Mouse (Mus musculus) forebrain, embryonic 15.5 days (tissue): ENCODE results near the gene Cartpt. TPM values are rescaled to one million over a fixed set of nuclear protein-coding genes. Genes with fewer than 3 reads are reported as not detected.
"Not testable (repeated sequence)": the region's sequence is repeated elsewhere in the genome, so short reads cannot be mapped to it uniquely, and the experiment has no call there.

ENCODE experiments used
- ATAC-seq: fragments of 200-750 bp; cut with Nextera tagmentation; replicated peaks from 2 replicates; pipeline ENCODE4 v1.8.0; 2017; ENCODE audit warnings: mild to moderate bottlenecking, moderate TSS enrichment, moderate library complexity
- H3K27ac ChIP-seq: fragments of 300-500 bp; sonication (generic); replicated peaks from 2 replicates; pipeline ENCODE4 v1.5.1; 2015; ENCODE audit warnings: mild to moderate bottlenecking, inconsistent platforms
- H3K27me3 ChIP-seq: fragments of 300-500 bp; sonication (generic); 2 replicates; pipeline ENCODE4 v1.6.1; 2015; ENCODE audit warnings: inconsistent platforms
- H3K36me3 ChIP-seq: fragments of 300-500 bp; sonication (generic); 2 replicates; pipeline ENCODE4 v1.6.1; 2015; ENCODE audit warnings: mild to moderate bottlenecking, inconsistent platforms
- H3K4me1 ChIP-seq: fragments of 300-500 bp; sonication (generic); 2 replicates; pipeline ENCODE4 v1.6.1; 2015; ENCODE audit warnings: inconsistent platforms
- H3K4me2 ChIP-seq: fragments of 300-500 bp; sonication (generic); replicated peaks from 2 replicates; pipeline ENCODE4 v1.6.1; 2015; ENCODE audit warnings: mild to moderate bottlenecking, inconsistent platforms
- H3K4me3 ChIP-seq: fragments of 300-500 bp; sonication (generic); 2 replicates; pipeline ENCODE4 v1.5.1; 2015; ENCODE audit warnings: mild to moderate bottlenecking, inconsistent platforms
- H3K9ac ChIP-seq: fragments of 300-500 bp; sonication (generic); replicated peaks from 2 replicates; pipeline ENCODE4 v1.6.1; 2015; ENCODE audit warnings: mild to moderate bottlenecking, inconsistent platforms
- H3K9me3 ChIP-seq: fragments of 300-500 bp; sonication (generic); 2 replicates; pipeline ENCODE4 v1.6.1; 2016; ENCODE audit warnings: inconsistent platforms
- WGBS: fragments of 180-500 bp; shearing (Covaris S2); methylation state at CpG from one replicate; pipeline ENCODE4 v1.1.7; 2015; ENCODE audit warnings: mixed read lengths; 5-methylcytosine and 5-hydroxymethylcytosine counted together
- polyA plus RNA-seq: library from polyadenylated mRNA; unstranded; fragments of >200 nt; fragmentation: Nextera tagmentation; extraction: Ambion mirVana; gene quantifications from 2 replicates; pipeline ENCODE4 v1.2.1, GENCODE M21; 2015

Gene Cartpt
- polyA plus RNA-seq, 1 experiment from 2014 or later, result 3.2 TPM

- Histone ChIP-seq H3K4me3 (no peak overlapping the region), H3K27ac (no peak overlapping the region), H3K4me2 (no peak overlapping the region), H3K9ac (no peak overlapping the region), H3K36me3 (no peaks in the 10 kb centered on the region), H3K9me3 (no peaks in the 10 kb centered on the region), H3K4me1 (no peaks in the 10 kb centered on the region), H3K27me3 (no peaks in the 10 kb centered on the region)
- ATAC-seq, result no peak
- 87% methylated on average over 5 of the region's 5 CpGs for WGBS
These were observed 45.7 kb downstream of the Cartpt start for GRCm38 (mm10) chr13:99855229-99855628.

- no peaks in the 10 kb centered on the region for H3K9me3 ChIP-seq
- no peak overlapping the region for H3K27ac ChIP-seq
- 92% methylated on average over 2 of the region's 2 CpGs for WGBS
- no peak overlapping the region for H3K9ac ChIP-seq
- no peaks in the 10 kb centered on the region for H3K36me3 ChIP-seq
- no peak overlapping the region for H3K4me2 ChIP-seq
- no peaks in the 10 kb centered on the region for H3K4me1 ChIP-seq
- no peak overlapping the region for H3K4me3 ChIP-seq
- ATAC-seq, result no peak
- no peaks in the 10 kb centered on the region for H3K27me3 ChIP-seq
These were observed 47.8 kb downstream of the Cartpt start for GRCm38 (mm10) chr13:99853131-99853530.

- H3K4me1 ChIP-seq, H3K27ac ChIP-seq, H3K4me2 ChIP-seq, H3K4me3 ChIP-seq, H3K9me3 ChIP-seq, ATAC-seq, H3K27me3 ChIP-seq, H3K36me3 ChIP-seq, H3K9ac ChIP-seq: not testable (repeated sequence)
- 78% methylated on average over 3 of the region's 3 CpGs for WGBS
These were observed 48.5 kb downstream of the Cartpt start for GRCm38 (mm10) chr13:99852416-99852815.

GRCm38 (mm10) chr13:99851026-99851425 lies 49.9 kb downstream of the Cartpt start:
- H3K4me2 ChIP-seq, result no peak overlapping the region
- no peaks in the 10 kb centered on the region for H3K9me3 ChIP-seq
- ATAC-seq, result no peak
- no peaks in the 10 kb centered on the region for H3K4me1 ChIP-seq
- no peak overlapping the region for H3K4me3 ChIP-seq
- no peaks in the 10 kb centered on the region for H3K36me3 ChIP-seq
- 44% methylated on average over 4 of the region's 4 CpGs for WGBS
- H3K9ac ChIP-seq, result no peak overlapping the region
- H3K27me3 ChIP-seq, result no peaks in the 10 kb centered on the region
- no peak overlapping the region for H3K27ac ChIP-seq

- ATAC-seq, result peak; percentile 57; the same call in 1 of the 2 replicates
- Histone ChIP-seq H3K4me1 (no peaks in the 10 kb centered on the region), H3K9ac (no peak overlapping the region), H3K36me3 (no peaks in the 10 kb centered on the region), H3K27ac (no peak overlapping the region), H3K9me3 (no peaks in the 10 kb centered on the region), H3K4me3 (no peak overlapping the region), H3K27me3 (no peaks in the 10 kb centered on the region), H3K4me2 (no peak overlapping the region)
- 33% methylated on average over 15 of the region's 15 CpGs for WGBS
These were observed 51.3 kb downstream of the Cartpt start for GRCm38 (mm10) chr13:99849597-99849996.

Other genes starting within 250 kb of the Cartpt start
- gene Mccc2, start 114.5 kb upstream of the Cartpt start, polyA plus RNA-seq, result 32.1 and 38.6 TPM in 2 replicates
- 33.9 and 34.6 TPM in 2 replicates for gene Bdp1, start 203.0 kb upstream of the Cartpt start, polyA plus RNA-seq
- 391 and 397 TPM in 2 replicates for gene Serf1, start 206.9 kb upstream of the Cartpt start, polyA plus RNA-seq
- 44.6 and 47.8 TPM in 2 replicates for gene Smn1, start 223.8 kb upstream of the Cartpt start, polyA plus RNA-seq